Mouse (Mus musculus) neutrophil, adult 5-6 weeks (primary cell): ENCODE results near the gene Dop1b. TPM values are rescaled to one million over a fixed set of nuclear protein-coding genes. Genes with fewer than 3 reads are reported as not detected.

ENCODE experiments used
- ATAC-seq: fragments of 151-379, 151-347 bp; 2 replicates; pipeline ENCODE4 v1.8.0; 2017; ENCODE audit warnings: mild to moderate bottlenecking, moderate TSS enrichment; ENCODE audit not compliant: insufficient number of reproducible peaks, poor library complexity, low FRiP score, severe bottlenecking; ENCODE audit errors: extremely low read depth
- total RNA-seq: library from RNA; stranded (forward); fragments of 200-1000 nt; gene quantifications from 2 replicates; pipeline ENCODE4 v1.2.3, GENCODE M21; 2017

The Dop1b gene
- total RNA-seq, 1 experiment from 2014 or later: 48.8 TPM

GRCm38 (mm10) chr16:93710924-93711323, 780 bp upstream of the Dop1b start:
- ATAC-seq: peak; percentile 60

- no peak for ATAC-seq
These were observed 633 bp downstream of the Dop1b start for GRCm38 (mm10) chr16:93712189-93712885.

GRCm38 (mm10) chr16:93712966-93713365, 1.3 kb downstream of the Dop1b start:
- ATAC-seq: no peak

- ATAC-seq: no peak
These were observed 2.7 kb downstream of the Dop1b start for GRCm38 (mm10) chr16:93714426-93714825.

GRCm38 (mm10) chr16:93715826-93716225, 4.1 kb downstream of the Dop1b start:
- ATAC-seq: no peak

- ATAC-seq: no peak
These were observed 5.6 kb downstream of the Dop1b start for GRCm38 (mm10) chr16:93717299-93717703.

DNA sequence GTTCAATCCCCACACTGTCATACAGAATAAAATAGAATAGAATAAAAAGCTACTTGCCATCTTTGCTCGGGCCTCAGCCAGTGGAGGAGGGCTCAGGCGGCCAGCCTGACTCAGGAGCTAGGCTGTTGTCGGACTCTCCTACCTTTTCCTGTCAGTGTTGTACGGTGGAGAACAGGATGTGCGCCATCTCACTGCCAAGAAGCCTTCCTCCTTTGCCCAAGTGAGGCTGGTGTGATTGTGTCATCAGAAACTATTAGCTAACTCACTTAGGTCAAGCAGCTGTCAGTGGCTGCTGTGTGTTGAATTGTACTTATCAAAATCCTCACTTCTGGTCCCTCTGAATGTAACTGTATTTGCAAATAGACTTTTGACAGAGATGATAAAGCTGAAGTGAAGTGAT, 10.1 kb downstream of the Dop1b start:
- ATAC-seq: peak; percentile 75

DNA sequence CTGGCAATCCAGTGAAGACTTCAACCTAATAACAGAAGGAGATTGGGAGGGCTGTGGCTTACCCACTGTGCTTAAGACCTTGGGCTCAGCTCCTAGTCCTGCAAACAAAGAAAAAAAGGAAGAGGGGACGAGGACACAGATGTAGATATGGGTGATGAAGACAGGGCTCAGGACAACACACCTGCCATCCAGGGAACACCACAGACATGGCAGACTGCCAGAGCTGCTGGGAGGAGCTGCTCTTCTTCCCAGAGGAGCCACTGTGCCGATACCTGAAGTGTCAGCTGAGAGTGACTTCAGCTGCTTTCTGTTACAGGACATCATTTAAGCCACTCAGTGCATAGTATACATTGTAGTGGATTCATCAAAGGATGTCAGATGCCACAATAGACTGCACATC, 10.8 kb downstream of the Dop1b start:
- no peak for ATAC-seq

DNA sequence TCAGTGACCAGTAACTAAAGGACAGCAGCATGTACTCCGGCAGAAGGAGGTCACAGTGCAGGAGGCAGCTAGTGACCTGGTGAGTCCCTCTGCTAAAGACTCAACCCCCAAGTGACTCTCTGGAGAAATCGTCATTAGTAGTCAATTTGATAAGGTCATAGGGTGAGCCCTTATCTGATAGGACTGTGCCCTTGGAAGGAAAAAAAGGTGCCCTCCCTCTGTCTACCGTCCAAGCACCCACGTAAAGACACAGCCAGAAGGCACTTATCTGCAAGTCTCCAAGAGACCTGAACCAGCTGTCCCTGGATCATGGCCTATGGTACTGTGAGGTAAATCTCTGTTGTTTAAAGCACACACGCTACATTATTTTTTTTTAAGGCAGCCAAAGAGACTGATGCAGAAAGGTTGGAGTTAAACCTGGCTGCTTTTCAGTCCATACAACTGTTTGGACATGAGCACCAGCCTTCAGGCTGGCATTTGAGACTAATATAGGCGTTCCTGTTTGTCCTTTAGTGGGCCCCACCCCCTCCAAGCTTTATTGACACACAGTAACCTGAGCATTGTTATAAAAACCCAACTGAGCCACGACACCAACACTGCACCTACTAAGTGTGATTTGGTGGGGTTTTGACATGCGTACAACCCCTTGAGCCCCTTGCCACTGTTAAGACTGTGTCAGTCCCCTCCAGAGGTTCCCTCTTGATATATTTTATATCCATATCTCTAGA, 13.9 kb downstream of the Dop1b start:
- ATAC-seq: no peak

DNA sequence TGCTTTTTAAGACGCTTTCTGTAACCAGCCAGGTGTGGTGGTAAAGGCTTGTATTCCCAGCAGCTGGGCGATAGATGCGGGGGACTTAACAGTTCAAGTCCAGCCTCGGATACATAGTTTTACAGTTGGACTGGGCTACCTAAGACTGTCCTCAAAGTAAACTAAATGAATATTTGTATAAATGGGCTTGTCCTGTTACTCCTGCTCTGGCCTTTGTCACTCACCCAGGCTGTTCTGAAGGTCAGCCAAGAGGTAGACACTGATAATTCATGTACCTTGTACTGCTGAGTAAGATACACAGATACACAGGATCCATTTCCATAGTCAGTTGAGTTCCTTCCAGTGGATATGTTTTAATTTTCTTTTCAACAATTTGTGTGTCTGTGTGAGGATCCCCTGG, 14.5 kb downstream of the Dop1b start:
- ATAC-seq: no peak

- no peak for ATAC-seq
These were observed 17.0 kb downstream of the Dop1b start for GRCm38 (mm10) chr16:93728676-93729075.

GRCm38 (mm10) chr16:93729801-93730721, 18.4 kb downstream of the Dop1b start:
- no peak for ATAC-seq

DNA sequence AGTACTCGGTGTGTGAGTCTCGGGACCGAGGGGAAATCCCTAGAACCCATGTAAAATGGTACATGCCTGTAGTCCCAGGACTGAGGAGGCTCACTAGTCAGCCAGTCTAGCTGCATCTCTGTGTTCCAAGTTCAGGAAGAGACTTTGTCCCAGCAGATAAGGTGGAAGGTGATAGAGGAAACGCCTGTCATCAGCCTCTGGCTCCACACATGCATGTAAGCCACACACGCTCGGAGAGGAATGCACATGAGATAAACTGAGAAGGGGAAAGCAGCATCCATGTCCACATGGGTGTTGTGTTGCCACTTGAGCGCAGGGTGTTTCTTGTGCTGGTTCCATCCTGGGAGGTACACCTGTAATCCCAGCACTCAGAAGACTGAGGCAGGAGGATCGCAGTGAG, 19.6 kb downstream of the Dop1b start:
- ATAC-seq: no peak

DNA sequence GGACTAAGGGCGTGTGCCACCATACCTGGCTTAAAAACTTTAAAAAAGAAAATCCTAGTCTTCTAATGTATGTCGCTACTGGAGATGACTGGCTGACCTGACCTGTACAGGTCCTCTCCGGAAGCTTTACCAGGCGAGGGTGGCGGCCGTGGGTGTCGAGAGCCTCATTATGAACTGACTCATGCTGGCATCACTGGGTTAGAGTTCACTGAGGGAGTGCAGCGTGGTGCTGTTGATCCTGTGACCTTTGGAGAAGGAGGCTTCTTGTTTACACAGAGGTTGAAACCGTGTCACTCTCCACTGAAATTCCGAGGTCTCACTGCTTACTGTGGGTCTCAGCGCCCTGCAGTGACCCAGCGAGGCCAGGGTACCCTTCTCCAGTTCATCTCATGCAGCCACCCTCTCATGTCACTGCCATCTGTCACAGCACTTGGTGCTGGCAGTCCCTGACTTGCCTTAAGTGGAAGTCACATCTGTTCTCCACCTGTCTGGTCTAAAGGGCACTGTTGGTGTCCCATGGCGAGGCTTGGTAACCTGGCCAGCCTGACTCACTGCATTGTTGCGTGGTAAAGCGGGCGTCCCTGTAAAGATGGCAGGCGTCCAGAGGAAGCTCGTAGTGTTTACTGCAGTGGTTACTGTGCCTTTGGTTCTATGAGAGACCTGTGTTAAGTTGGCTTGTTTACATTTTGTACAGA, 21.3 kb downstream of the Dop1b start:
- ATAC-seq: no peak

DNA sequence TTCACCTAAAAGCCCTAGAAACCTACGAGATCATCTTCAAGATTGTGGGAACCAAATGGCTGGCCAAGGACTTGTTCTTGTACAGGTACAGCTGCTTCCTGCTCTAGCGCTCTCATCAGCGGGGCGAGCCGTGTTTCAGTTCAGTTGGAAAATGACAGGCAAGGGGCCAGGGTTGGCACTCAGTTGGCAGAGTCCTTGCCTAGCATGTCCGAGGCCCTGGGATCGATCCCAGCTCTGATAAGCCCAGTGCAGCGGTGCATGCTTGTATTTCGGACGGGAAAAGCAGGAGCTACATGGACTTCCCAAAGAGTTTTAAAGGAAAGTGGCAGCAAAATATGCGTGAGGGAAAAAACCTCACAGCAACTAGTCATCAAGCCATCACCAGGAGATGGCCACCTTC, 27.5 kb downstream of the Dop1b start:
- no peak for ATAC-seq

DNA sequence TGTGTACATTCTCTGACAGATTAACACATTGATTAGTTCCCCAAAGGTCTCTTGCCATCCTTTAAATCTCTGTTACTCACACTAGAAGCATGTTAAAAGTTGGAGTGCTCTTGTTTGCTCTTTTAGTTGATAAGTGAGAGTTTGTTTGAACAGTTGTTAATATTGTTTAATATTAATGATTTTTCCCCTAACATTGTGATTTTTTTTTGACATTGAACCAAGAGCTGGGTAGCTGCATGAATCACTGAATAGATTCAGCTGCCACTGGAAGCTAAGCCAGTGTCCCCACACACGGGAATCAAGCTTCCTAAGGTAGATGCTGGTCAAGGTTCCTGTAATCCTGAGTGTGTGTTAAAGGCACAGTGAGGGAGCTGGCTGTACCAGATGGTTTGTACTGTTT, 31.2 kb downstream of the Dop1b start:
- no peak for ATAC-seq

DNA sequence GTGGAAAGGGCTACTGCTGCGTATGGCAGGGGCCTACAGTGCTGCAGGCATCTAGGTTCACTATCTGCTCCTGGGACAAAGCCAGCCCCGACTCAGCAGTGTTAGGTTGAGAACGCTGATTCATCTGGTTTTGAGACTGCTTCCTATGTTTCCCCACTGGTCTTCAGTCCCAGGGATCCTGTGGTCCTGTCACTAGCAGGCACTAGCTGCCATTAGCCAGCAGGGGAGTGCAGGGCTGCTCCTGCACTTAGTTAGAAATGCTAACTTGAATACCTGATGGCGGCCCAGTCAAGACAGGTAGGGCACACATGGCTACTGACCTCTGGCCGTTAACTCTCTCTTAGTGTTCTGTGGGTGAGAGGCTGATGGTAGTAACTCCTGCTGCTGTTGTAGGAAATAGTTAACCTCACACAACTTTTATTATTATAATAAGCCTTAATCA, 32.4 kb downstream of the Dop1b start:
- no peak for ATAC-seq

DNA sequence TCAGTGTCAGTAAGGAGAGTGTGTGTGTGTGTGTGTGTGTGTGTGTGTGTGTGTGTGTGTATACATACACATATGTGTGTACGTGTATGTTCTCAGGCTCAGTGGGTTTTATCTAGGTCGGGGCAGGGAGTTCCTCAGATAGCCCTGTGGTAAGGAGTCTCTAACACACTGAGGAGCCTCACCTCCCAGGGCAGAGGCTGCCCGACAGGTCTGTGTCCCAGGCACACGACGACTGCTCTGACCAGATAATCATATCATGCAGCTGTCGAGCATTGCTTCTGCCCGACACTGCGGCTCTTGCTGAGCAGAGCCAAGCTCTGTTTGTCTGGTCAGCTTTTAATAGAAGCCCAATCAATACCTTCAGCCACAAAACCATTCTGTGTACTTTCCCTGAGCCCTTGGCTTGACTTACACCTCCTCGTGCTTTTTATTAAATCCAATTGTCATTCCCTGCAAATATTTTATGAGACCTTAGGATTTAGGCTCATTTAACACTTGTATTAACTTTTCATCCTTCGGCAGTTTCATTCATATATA, 33.2 kb downstream of the Dop1b start:
- no peak for ATAC-seq

DNA sequence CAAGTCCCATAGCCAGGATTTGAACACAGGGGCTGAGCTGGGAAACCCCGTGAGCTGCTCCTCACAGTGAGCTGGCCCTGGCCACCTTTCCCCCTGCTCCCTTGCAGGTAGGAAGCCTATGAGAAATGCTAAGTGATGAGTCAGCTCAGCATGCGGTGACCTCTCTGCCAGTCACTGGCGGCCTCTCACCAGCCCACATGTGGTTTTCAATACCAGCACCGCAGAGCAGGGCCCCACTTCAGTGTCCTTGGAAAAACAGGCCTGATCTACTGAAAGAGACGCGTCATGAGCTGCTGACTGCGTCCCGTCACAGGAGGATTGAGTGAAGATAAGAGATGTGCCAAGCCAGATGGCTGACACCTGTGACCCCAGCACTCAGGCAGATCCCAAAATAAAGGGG, 34.7 kb downstream of the Dop1b start:
- no peak for ATAC-seq
